Mouse (Mus musculus) gastrocnemius, postnatal 36 days (tissue): Measurements from ENCODE around the gene Thsd7a. TPM values are rescaled to one million over a fixed set of nuclear protein-coding genes. Genes with fewer than 3 reads are reported as not detected.

Experiments
- DNase-seq, 2 experiments: peaks; one replicate each; pipeline ENCODE4 v3.0.0; 2022
- intact Hi-C: fragments of 180-260 bp; cut with DNase I; formaldehyde crosslinking; loops from one replicate; pipeline ENCODE4 v1.15.1; 2025
- total RNA-seq, 2 experiments: library from RNA; stranded (reverse); gene quantifications; 2 replicates each; pipeline ENCODE4 v1.2.3; 2021

Gene Thsd7a
- total RNA-seq, 2 experiments from 2014 or later, result 1.8 to 2.2 TPM

DNA sequence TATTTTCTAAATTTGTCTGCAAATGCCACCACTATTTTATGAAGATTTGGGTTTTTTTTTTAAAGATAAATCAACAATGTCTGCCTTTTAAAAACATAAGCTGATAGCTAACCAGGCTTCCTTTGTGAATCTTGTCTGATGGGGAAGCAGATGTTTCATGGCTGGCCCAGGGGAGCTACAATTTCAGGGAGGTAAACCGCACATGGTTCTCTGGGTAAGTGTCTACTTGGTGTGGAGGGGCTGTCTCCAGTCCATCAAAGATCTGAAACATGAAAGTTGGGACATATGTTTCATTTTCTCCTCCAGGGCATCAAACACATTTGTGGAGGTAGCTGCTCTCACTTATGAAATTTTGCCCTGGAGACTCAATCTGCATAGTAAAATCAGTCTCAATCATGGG, 55.5 kb downstream of the Thsd7a start:
- no peak for DNase-seq
- intact Hi-C loops, result no loop called here

DNA sequence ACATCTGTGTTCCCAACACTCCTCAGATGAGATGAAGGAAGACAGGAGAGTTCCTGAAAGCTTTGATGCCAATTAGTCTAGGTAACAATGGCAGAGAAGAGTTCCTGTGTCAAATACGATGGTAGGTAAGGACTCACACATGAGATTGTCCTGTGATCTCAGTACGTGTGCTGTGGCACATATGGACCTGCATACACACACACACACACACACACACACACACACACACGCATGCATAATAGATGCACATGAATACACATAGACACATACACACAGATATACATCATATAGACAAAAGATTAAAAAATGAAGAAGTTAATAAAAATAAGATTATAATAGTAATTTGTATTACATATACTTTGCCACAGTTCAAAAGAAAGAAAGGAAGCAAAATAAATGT, 56.0 kb downstream of the Thsd7a start:
- no peak for DNase-seq
- intact Hi-C loops, result no loop called here

DNA sequence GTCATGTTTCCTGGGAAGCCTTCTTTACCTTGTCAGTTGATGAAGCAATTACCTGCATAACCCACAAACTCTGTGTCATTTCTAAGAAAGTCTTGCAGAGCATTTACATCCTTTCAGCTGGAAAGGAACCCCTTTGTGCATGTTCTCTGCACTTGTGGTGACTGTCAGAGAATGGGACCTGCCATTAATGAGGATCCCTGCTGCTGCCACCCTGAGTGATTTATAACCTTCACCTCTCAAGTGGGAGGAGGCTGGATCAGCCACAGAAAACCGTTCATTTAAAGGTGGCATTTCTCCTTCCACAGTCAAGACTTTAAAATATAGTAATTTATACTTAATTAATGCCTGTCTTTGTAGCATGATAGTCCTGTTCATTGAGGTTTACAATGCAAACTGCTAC, 99.6 kb downstream of the Thsd7a start:
- DNase-seq, result no peak
- intact Hi-C loops, result no loop called here

DNA sequence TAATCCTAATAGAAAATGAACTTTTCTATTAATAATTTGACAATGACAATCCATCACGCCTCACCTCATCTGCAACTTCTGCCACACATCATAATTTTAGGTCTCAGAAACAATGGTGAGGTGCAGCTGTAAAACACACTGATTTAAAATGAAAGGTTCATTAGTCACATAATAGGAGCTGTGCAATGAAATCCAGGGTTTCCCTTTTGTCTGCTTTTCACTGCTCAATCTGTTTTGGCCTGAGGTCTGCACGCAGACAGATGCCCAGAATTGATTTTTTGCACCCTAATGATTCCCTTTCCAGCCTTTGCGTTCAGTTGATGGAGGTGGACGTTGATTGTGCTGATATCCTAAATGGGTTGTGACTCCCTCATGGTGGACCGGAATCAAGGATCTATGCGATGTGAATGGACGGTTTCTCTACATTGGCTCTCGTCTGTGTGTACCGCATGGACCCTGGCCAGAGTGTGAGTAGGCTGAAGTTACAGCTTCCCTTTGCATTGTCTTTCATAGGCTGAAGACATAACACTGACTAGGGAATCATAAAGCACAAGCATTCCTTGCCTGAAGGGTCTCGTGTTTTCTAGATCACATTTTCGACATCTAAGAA, 120.5 kb downstream of the Thsd7a start:
- no peak for DNase-seq

DNA sequence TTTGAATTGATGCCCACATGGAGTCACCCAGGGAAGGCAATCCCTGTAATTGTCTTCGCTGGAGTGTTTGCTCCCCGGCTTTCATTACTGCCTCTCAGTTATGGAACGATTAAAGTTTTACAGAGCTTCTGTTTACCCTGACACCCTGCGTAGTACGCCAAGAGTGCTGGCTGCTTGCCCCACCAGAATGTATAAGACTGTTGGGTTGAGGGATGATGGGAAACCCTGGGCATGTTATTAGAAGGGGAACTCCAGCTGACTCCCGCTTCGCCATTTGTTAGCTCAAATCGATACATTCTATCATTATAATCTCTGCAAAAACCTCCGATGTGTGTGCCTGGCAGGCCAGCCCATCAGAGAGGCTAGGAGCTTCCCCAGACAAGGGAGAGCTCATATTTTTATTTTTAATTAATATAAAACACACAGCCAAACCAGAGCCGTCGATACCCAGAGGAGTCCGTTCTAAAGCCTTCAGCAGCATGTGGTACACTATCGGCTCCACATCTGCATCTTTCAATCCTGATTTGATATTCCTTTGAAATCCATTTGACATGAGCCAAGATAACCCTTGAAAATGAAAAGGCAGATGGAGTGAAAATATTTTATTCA, 142.5 kb downstream of the Thsd7a start:
- DNase-seq, result no peak
- intact Hi-C loops, result no loop called here

More for the DNA sequence above, 120.5 kb downstream of the Thsd7a start:
- intact Hi-C loops, result no loop called here

DNA sequence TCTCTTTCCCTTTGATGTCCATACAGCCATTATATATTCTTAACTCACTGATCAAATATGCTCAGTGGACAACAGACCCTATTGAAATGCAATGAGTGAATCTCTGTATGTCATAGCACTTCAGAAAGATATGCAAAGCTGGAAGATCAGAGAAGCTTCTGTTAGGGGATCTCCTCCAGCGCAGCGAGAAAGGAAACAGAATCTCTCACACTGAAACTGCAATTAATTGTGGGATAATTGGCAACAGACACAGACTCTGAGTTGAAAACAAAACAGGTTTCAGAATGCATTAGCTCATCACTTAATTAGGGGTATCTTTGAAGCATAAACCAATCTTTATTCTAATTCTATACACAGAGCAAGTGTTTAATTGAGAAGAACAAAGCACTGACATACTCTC, 146.3 kb downstream of the Thsd7a start:
- intact Hi-C loops, result no loop called here
- DNase-seq, result no peak

DNA sequence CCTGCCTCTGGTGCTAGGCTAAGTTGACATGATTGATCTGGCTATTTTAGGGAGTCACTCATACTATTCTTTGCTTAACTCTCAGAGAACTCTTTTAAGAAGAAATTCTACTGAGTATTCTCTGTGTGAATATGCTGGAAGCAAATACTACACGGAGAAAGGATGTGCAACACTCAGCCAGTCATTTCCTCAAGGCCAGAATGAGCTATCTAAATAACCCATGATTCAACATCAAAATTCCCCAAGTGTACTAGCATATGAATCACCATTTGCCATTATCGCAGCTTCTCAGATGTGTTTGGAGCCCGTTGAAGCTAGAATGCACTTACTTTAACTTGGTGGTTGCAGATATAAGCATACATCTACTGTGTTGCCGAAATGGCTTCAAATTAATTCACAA, 147.0 kb downstream of the Thsd7a start:
- intact Hi-C loops, result no loop called here
- DNase-seq, result no peak

DNA sequence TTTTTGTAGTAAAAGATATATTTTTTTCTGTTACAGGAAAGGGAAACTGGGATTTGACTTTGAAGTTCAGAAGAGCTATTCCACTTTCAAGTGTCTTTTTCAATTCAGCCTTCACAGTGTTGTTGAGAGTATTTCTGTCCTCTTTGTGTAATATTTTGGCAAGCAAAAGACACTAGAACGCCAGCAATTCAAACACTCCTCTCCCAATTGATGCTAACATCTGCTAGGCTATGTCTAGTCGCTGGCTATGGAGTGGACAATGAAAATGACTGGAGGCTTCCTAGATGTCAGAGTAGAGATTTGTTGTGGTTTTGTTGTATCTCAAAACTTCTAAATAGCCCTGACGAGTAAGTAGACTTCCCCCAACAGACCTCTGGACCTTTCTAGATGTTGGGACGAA, 164.8 kb downstream of the Thsd7a start:
- intact Hi-C loops, result no loop called here
- no peak for DNase-seq

DNA sequence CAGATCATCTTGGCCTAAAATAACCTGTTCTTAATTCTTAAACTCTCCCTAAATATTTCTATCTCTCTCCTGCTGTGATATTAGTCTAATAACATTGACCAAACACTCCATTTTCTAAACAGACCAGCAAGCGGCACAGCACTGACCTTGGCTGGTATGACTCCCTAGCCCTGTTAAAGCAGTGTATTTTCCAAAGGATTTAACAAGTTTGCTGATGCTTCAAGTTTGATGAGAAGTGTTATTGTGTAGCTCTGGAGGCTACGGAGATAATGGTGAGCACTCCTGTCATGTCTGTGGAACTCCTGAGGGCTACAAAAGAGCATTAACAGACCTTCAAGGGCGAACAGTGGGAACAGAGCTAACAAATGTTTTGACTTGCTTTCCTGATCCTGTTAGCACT, 168.1 kb downstream of the Thsd7a start:
- intact Hi-C loops, result no loop called here
- DNase-seq, result no peak

DNA sequence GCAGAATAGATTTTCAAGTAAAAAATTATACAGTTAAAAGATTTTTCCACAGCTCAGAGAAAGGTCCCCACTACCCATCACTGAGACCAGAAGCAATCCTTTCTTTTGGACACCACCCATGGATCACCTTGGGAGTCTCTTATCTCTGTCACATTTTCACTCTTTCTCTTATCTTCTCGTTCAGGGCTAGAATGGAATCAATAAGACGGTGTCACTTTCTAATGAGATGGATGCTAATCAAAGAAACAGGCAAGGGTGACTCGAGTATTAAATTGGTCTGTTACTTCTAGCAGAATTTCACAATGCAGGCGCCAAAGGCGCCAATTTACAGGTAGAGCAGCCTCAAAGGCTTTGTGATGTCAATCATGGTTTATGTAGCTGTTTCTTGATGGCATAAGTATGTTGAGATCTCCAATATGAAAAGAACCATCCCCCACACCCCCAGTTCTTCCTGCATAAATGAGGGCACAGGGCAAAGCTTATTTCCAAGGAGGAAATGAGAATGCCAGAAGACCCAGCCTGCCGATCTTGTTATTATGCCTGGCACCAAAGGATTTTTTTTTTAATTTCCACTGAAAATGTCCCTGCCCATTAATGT, 173.5 kb downstream of the Thsd7a start:
- DNase-seq, result no peak
- intact Hi-C loops, result no loop called here

DNA sequence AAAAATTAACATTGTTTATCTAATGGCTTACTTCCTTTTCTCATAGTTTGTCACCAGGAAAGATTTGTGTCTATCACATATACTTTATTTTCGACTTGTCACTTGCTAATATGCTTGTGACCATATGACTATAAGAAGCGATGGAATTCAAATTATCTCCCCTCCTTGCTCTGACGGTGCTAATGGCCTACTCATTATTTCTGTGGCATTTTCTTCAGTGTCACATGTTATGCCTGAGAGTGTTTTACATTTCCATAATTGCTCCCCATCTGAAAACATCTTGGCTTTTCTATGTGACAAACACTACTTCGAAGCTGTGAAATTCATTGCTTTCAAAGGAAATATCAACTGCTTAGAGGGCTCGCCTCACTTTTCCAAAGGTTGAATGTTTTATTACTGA, 177.0 kb downstream of the Thsd7a start:
- DNase-seq, result no peak
- intact Hi-C loops, result no loop called here

DNA sequence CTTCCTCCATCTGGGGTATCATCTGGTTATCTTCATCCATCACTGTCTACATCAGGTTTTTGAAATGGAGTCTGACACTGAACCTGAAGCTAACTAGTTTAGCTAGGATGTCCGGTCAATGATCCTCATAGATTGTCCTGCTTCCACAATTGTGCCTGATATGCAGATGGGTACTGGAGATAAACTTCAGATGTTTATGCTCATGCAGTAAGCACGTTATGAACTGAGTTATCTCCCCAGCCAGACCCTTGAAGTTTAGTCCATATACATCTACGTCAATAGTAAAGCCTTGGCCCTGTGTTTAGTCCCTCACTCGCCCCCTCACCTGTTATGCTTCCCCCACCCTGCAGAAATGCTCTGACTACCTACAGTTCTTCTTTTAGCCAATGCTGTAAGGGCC, 184.1 kb downstream of the Thsd7a start:
- intact Hi-C loops, result no loop called here
- no peak for DNase-seq

DNA sequence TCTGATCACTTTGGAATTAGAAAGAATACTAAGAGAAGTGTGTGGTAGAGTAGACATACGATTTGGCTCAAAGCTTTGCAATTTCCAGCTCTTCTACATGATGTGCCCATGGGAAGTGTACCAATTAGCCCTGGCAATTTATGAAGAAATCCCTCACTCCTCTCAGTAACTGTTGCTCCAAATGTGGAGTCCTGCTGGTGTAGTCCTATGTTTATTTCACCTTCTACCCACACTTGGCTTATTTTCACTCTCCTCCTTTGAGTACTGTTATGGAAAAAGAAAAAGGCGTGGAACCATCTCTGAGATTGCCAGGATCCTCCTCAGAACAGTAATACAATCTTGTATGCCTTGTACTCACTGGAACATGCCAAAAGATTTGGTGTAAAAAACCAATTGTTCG, 186.9 kb downstream of the Thsd7a start:
- intact Hi-C loops, result no loop called here
- no peak for DNase-seq

DNA sequence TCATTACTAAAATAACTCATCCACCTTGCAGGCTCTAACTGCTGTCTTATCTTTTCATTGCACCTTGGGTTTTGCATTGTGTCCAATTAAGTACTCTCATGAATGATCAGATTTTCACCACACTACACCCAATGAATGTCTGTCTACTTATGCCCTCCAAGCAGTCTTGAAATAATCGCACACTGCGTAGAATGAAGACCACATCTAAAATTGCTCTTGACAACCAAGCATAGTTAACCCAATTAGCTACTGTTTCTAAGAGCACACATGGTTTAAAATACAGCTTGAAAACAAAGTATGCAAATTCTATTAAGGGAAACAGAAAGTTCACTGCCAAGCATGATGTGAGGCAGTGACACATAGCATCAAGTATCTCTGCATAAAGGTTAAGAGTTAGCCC, 188.7 kb downstream of the Thsd7a start:
- intact Hi-C loops, result no loop called here
- DNase-seq, result no peak

DNA sequence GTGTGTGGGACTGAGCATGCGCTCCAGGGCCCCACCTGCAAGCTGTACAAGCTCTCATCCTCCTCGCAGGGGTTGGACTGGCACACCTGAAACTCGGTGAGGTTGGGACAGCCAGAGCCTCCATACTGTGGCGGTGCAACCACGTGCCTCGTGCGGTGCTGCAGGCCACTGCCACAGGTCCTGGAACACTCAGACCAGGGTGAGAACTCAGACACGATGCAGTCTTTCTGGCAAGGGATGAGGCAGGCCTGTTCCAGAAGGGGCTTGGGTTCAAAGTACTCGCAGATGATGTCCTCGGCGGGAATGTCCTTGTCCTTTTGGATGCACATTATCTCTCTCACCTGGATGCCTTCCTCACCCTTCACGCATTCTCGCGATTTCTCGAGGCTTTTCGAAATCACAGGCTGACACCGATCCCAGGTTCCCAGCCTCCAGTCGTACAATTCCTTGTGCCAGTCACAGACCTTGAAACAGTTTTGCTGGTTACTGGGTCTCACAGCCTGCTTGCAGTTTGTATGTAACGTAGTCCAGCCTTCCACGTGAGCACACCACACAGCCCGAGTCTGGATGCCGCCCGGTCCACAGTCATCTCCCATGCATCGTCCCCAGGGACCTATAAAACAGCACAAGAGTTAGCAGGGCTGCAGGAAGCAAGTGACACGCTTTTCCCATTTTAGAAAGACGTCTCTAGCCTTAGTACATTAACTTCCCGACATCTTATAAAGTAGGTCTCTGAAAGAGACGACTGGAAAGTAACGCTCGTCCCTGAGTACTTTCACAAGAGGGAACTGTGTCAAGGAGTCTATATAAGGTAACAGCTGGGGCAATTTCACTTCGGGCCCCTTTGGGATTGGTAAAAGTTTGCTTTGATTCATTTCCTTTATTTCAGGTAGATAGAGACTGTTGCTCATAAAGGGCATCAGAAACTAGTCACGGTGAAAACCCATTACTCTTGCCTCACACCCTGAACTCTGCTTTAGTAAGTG, 193.8 kb downstream of the Thsd7a start:
- peak in 1 of 2 experiments; percentile 10 for DNase-seq
- intact Hi-C loops, result no loop called here

DNA sequence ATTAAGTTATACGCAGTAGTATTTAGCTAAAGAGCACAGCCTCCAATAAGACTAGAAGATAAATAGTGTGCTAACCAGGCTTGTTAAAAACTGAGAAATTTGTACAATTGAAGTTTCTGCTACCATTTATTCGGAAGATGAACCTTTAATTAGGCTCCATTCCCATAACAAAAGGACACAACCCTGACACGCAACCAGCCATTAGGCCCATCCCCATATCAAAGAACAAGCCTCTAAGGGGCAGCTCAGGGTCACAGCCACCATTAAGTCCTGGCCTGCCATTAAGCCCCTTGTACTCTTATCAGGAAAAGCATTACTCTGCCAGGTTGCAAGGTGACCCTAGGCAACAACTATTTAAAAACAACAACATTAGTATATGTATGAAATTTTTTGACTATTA, 198.0 kb downstream of the Thsd7a start:
- DNase-seq, result no peak
- intact Hi-C loops, result no loop called here

DNA sequence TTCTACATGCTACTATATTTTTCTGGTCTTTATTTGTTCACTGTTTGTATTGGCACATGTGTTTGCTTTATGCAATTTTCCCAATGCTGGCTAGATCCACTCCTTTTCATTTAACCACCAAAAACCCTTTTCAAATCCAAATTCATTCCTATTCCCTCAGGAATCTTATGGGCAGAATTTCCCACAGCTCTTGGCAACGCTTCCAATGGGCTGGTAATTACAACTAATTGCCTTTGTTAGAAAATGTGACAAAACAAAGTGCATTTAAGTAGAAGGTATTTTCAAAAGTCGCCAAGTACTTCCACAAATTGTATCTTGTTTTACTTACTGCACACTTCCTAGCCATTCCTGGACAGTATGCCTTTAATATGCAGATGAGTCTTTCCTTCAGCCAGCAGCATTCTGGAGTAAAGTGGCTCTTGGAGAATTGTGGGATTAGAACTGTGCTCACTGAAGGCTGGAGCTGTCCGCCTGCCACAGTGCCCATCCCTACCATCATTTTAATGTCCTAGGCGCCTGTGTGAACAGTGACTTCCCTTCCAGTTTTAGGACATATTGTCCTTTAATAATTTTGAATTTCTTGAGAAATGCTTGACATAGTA, 199.1 kb downstream of the Thsd7a start:
- DNase-seq, result peak in 1 of 2 experiments; percentile 11
- intact Hi-C loops, result no loop called here

DNA sequence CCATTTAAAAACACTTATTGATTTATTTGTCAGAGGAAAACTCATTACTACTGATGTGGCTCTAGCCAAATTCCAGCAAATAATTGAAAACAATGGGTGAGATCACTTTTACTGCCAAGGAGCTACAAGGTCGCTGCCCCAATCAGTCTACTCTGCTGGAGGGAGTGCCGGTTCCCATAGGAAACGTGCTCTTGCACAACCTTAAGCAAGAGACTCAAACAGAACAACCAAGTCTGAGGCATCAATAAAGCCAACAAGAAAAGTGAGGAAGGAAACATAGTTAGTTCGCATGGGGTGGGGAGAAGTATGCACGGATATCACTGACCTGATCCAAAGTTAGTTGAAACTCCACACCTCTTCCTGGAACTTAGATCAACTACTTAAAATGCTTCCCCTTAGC, 205.1 kb downstream of the Thsd7a start:
- intact Hi-C loops, result no loop called here
- DNase-seq, result peak in 1 of 2 experiments; percentile 33

DNA sequence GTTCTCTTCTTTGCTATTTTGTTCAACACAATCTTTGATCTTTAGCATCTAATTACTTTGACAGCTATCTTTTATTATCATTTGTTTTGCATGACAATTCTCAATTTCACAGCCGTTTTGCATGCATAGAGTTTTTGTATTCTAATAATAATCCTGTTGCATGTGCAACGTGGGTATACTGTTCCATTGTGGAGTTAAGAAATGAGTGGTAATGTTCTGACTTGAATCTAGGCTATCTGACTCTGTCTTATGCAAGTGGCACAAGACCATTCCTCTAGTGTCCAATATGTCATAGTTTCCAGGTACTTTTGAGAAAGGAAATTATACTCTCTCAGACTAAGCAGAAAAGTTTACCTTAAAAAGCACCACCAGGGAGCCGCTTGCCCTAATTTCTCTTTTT, 206.7 kb downstream of the Thsd7a start:
- no peak for DNase-seq
- intact Hi-C loops, result no loop called here

DNA sequence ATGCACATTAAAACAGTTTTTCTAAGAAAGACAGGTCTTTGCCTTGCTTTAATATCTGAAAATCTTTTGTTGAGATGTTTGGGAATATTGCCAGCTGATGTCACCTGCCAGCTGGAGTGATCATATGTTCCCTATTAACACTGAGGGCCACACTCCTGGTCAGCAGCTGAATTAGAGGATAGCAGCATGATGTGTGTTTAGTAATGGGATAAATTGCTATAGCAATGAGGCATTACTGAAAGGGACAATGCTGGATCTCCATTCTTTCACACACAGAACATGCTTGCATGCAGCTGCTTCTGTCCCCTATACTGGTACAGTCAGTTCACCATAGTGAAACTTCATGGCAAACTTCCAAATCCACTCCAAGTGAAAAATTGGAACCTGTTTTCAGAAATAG, 230.1 kb downstream of the Thsd7a start:
- DNase-seq, result no peak
- intact Hi-C loops, result no loop called here
